Mouse (Mus musculus) erythroblast, embryonic 14.5 days (primary cell): Measurements from ENCODE around the gene Rps2. TPM values are rescaled to one million over a fixed set of nuclear protein-coding genes. Genes with fewer than 3 reads are reported as not detected.
A peak's percentile ranks its signal among the peaks of the same experiment; 100 is the strongest.
"Not testable (repeated sequence)": the region's sequence is repeated elsewhere in the genome, so short reads cannot be mapped to it uniquely, and the experiment has no call there.

Experiments
- H3K27me3 ChIP-seq: 2 replicates; pipeline ENCODE4 v1.6.1; 2012; ENCODE audit warnings: inconsistent platforms; ENCODE audit not compliant: control insufficient read depth
- H3K36me3 ChIP-seq: 2 replicates; pipeline ENCODE4 v1.6.1; 2012; ENCODE audit warnings: mild to moderate bottlenecking, inconsistent platforms; ENCODE audit not compliant: control insufficient read depth
- H3K4me1 ChIP-seq: 2 replicates; pipeline ENCODE4 v1.6.1; 2012; ENCODE audit warnings: inconsistent platforms; ENCODE audit not compliant: control insufficient read depth
- H3K4me3 ChIP-seq: replicated peaks from 2 replicates; pipeline ENCODE3; 2012; ENCODE audit warnings: moderate library complexity, mild to moderate bottlenecking, inconsistent platforms
- H3K9me3 ChIP-seq: 2 replicates; pipeline ENCODE4 v1.6.1; 2012; ENCODE audit warnings: low read length, inconsistent platforms, mixed read lengths; ENCODE audit not compliant: control insufficient read depth
- GATA1 ChIP-seq: IDR thresholded peaks from 2 replicates; pipeline ENCODE4 v1.6.1; 2012; ENCODE audit warnings: low read length, inconsistent platforms, mixed read lengths
- TAL1 ChIP-seq: IDR thresholded peaks from 3 replicates; pipeline ENCODE4 v1.6.1; 2012; ENCODE audit warnings: low read length, inconsistent platforms, mixed read lengths
- polyA plus RNA-seq: library from polyadenylated mRNA; stranded (reverse); fragments of >175 nt; gene quantifications from 2 replicates; pipeline ENCODE4 v1.2.3, GENCODE M21; 2012

The Rps2 gene
- polyA plus RNA-seq, 1 experiment = 143 TPM

- no peaks in the 10 kb centered on the region for H3K27me3 ChIP-seq
- H3K9me3 ChIP-seq = no peaks in the 10 kb centered on the region
- peaks cover 24% of the 10 kb centered on the region for H3K4me1 ChIP-seq
- peaks cover 35% of the 10 kb centered on the region for H3K36me3 ChIP-seq
- no peak overlapping the region for H3K4me3 ChIP-seq
- TF ChIP-seq GATA1 (no peak), TAL1 (no peak)
Observed at GRCm38 (mm10) chr17:24716166-24716682, 1.7 kb upstream of the Rps2 start.

DNA sequence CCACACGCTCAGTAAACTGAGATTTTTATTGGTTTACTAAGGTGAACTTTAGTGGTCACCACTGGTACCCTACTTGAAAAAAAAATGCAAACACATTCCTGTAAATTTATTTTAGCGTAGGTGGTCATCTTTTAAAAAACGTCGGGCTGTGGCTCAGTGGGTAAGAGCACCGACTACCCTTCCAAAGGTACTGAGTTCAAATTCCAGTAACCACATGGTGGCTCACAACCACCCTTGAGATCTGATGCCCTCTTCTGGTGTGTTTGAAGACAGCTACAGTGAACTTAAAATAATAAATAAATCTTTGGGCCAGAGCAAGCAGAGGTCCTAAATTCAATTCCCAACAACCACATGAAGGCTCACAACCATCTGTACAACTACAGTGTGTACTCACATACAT is 1.0 kb downstream of the Rps2 start:
- peaks cover 51% of the 10 kb centered on the region for H3K36me3 ChIP-seq
- H3K9me3 ChIP-seq = not testable (repeated sequence)

GRCm38 (mm10) chr17:24719494-24720222 is 1.7 kb downstream of the Rps2 start:
- H3K4me1 ChIP-seq = peaks cover 53% of the 10 kb centered on the region
- no peaks in the 10 kb centered on the region for H3K27me3 ChIP-seq
- TF ChIP-seq TAL1 (no peak), GATA1 (no peak)
- H3K9me3 ChIP-seq = no peaks in the 10 kb centered on the region
- H3K4me3 ChIP-seq = peak overlapping the region; percentile 85
- peaks cover 51% of the 10 kb centered on the region for H3K36me3 ChIP-seq

More for the DNA sequence above, 1.0 kb downstream of the Rps2 start:
- Histone ChIP-seq H3K4me3 (peak overlapping the region; percentile 85), H3K4me1 (peaks cover 49% of the 10 kb centered on the region)
- H3K27me3 ChIP-seq = not testable (repeated sequence)

GRCm38 (mm10) chr17:24720616-24721015 is 2.7 kb downstream of the Rps2 start:
- H3K4me1 ChIP-seq = peaks cover 56% of the 10 kb centered on the region
- peak overlapping the region; percentile 85 for H3K4me3 ChIP-seq
- not testable (repeated sequence) for H3K9me3 ChIP-seq, H3K27me3 ChIP-seq
- H3K36me3 ChIP-seq = peaks cover 47% of the 10 kb centered on the region

DNA sequence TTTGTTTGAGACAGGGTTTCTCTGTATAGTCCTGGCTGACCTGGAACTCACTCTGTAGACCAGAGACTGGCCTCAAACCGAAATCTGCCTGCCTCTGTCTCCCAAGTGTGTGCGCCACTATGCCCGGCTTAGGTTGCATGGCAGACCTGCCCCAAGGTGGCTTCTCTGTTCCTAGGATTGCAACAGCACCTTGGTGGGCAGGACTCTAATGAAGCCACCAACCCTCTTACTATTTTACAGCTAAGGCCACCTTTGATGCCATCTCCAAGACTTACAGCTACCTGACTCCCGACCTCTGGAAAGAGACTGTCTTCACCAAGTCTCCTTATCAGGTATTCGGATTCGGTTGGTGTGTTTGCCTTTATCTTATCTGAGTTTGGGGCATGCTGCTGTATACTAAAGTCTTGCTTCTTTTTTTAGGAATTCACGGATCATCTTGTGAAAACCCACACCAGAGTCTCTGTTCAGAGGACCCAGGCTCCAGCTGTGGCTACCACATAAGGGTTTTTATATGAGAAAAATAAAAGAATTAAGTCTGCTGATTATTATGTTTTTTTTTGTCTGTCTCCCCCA is 3.6 kb downstream of the Rps2 start:
- Histone ChIP-seq H3K4me3 (peak overlapping the region; percentile 77), H3K4me1 (peaks cover 59% of the 10 kb centered on the region), H3K36me3 (peaks cover 38% of the 10 kb centered on the region)
- not testable (repeated sequence) for H3K9me3 ChIP-seq, H3K27me3 ChIP-seq

DNA sequence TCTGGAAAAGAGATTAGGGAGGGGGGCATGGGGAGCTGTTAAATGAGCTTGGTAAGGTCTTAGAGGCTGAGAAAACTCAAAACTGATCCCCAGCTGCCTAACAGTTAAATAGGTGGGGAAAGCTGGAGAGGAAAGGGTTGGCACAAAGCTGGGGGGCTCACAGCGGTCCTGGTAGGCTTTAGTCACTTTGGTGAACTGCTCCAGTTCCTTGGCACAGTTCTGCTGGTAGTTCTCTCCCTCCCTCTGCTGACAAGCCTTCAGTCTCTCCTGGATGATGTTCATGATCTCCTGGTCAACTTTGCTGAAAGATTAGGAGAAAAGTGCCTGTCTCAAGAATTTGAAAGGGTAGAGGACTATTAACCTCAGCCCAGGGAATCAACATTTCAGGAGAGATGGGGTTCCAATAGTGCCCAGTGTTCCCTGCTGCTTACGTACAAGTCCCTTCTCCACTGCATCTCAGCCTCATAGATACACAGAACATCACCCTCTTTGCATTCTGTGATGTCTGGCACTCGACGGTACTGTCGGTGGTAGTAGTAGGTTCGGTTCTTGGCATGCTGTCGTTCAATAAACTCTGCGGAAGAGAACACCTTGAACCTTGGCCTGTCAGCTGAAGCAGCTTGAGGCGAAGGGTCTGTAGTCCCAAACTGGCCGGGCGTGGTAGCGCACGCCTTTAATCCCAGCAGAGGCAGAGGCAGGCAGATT is 4.5 kb downstream of the Rps2 start:
- TF ChIP-seq GATA1 = no peak
- no peak for TF ChIP-seq TAL1
- H3K4me3 ChIP-seq = peak overlapping the region; percentile 77
- no peaks in the 10 kb centered on the region for H3K9me3 ChIP-seq
- peaks cover 60% of the 10 kb centered on the region for H3K4me1 ChIP-seq
- H3K27me3 ChIP-seq = no peaks in the 10 kb centered on the region
- peaks cover 30% of the 10 kb centered on the region for H3K36me3 ChIP-seq

DNA sequence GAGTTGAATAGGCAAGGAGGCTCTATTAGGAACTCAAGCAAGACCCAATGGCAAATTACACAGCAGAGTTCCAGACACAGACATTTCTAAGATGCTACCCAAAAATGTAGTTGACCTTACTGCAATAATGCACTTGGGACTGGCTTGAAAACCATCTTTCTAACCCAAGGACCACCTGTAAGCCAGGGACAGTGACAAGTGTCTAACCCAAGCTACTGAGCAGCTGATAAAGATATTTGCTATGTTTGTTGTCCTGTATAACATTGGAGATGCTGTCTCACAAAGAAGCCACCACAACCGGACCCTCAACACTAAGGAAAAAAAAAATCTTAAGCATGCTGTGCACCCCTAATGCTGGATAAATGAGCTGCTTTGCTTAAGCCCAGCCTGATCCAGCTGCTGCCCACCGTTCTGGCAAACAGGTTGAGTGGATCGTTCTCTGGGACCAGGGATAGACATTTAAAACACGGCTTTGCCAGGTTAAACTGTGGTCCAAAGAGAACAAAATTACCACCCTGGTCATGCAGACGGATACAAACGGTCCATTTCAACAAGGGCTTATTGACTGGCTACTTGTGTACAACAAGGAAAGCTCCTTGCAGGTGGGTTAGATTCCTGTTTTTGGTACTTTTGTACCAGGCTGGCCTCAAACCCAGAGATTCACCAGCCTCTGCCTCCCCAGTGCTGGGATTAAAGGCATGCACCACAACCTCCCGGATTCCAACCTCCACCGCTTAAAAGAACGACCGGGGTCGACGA is 5.4 kb downstream of the Rps2 start:
- no peaks in the 10 kb centered on the region for H3K9me3 ChIP-seq
- H3K4me1 ChIP-seq = peaks cover 57% of the 10 kb centered on the region
- H3K36me3 ChIP-seq = peaks cover 22% of the 10 kb centered on the region
- H3K27me3 ChIP-seq = peaks cover 6% of the 10 kb centered on the region
- H3K4me3 ChIP-seq = peak overlapping the region; percentile 77
- no peak for TF ChIP-seq TAL1
- no peak for TF ChIP-seq GATA1

DNA sequence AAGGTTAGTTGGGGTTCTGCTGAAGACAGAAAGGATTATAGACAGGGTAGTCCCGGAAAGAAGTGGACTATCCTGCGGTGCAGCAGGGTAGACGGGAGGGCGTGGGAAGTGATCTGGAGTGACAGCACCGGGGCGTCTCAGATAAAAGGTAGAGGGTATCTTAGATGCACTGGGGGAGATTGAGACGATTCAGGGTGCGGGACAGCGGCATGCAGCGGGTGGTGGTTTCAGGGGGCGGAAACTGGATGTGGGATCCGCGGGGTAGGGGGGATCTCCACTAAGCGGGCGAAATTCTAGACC is 5.9 kb downstream of the Rps2 start:
- H3K4me3 ChIP-seq = peak overlapping the region; percentile 77
- H3K27me3 ChIP-seq = peaks cover 6% of the 10 kb centered on the region
- peaks cover 22% of the 10 kb centered on the region for H3K36me3 ChIP-seq
- peaks cover 52% of the 10 kb centered on the region for H3K4me1 ChIP-seq
- TF ChIP-seq TAL1 = no peak
- TF ChIP-seq GATA1 = peak; percentile 31; the same call in 1 of the 2 replicates
- no peaks in the 10 kb centered on the region for H3K9me3 ChIP-seq

DNA sequence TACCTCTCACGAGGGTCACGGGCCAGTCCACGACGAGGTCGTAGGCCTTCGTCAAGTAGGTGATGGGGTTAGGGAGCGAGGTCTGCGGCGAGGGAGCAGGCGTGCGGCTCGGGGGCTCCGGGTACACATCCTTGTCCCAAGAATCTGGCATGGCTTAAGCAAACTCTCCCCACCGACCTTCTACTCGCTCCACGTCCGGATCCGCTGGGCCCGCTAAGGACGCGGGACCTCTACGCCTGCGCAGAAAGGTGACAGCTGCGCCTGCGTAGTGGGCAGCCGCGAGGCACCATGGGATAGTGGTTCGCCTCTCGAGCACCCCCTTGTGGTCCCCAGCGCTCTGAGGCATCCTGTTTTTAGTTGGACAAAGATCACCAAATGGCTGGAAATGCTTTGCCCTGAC is 6.3 kb downstream of the Rps2 start, which contains the start of gene Ndufb10:
Gene Ndufb10 (minus strand): TSS at position 295 of the 400 bp plus-strand sequence.
- Histone ChIP-seq H3K9me3 (no peaks in the 10 kb centered on the region), H3K36me3 (peaks cover 22% of the 10 kb centered on the region), H3K4me1 (peaks cover 51% of the 10 kb centered on the region), H3K4me3 (peak within 1 kb of the TSS; percentile 77), H3K27me3 (peaks cover 6% of the 10 kb centered on the region)
- TF ChIP-seq GATA1 (no peak), TAL1 (no peak)
